18 mouse cellular contexts compared by ENCODE assay signal in the genomic region with DNA sequence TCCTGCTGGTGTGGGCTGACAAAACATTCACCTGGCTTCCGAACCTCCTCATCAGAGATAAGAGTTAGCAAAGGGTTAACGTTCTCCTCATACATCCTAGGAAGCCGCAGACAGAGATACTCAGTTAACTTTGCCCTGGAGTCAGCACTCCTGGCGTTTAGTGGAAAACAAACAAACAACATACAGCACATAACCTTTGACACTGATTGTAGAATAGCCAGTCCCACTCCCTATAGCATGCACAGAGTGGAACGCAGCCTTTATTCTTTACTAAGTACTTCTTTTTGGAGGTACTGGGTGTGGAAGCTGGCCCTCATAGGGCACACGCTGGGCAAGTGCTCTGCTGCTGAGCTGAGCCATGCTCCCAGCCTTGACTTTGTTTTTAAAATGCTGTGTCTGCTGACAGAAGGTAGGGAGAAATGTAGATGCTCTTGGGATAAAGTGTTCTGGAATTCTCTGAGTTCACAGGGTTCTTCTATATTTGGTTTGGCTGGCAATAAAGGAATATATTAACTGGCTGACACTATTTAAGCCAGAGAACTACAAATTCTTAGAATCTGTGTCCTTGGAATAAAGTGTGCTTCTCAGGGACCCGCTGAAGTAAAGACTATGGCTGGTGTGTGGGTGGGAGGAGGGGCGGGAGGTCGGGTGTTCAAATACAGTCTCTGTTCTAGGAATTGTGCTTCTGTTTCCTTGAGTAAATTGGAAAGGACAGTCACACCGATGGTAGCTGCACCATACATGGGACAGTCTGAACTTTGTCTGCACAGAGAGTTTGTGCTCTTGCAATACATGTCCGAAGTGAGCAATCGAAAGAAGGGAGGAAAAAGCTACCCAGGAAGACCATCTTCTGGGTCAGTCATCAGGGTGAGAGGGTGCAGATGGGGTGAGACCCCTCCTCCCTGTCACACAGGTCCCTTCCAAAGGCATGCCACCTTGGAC.
DNase-seq lines count a peak whose midpoint lies in the region; ATAC-seq lines count a peak whose summit lies in the region.
"Had no signal": no experiment of that assay in that cellular context is flagged by ENCODE, and none has a peak within 500 bp of the region (broad histone marks: within the 10 kb centered on the region; RNA-seq: fewer than 3 reads in every experiment).

No protein-coding gene starts in this region.

- H3K4me1 ChIP-seq in forebrain, embryonic 10.5 days: peaks cover 72% of the 10 kb centered on the region
- peaks cover 23% of the 10 kb centered on the region for H3K4me1 ChIP-seq in forebrain, embryonic 15.5 days
- peaks cover 27% of the 10 kb centered on the region for H3K4me1 ChIP-seq in kidney, embryonic 15.5 days
- H3K4me1 ChIP-seq in neural tube, embryonic 15.5 days: peaks cover 34% of the 10 kb centered on the region
- H3K4me1 ChIP-seq in heart, embryonic 11.5 days (ENCODE audit: control insufficient read depth, insufficient read depth, low read length): peaks cover 7% of the 10 kb centered on the region; the same call in 1 of the 2 replicates

- ATAC-seq in forebrain, embryonic 15.5 days (replicated peaks): no peak
- ATAC-seq in kidney, embryonic 15.5 days (replicated peaks; ENCODE audit: low FRiP score): no peak
- no peak for ATAC-seq in neural tube, embryonic 15.5 days (ENCODE audit: low FRiP score)
- ATAC-seq in heart, embryonic 11.5 days (replicated peaks; ENCODE audit: insufficient number of reproducible peaks, low FRiP score, low TSS enrichment): no peak
- ATAC-seq: inflammation-experienced regulatory T-cells, adult 6 months had no signal

- H3K36me3 ChIP-seq in forebrain, embryonic 10.5 days (replicated peaks): no peaks in the 10 kb centered on the region
- H3K36me3 ChIP-seq in forebrain, embryonic 15.5 days: no peaks in the 10 kb centered on the region
- H3K36me3 ChIP-seq in kidney, embryonic 15.5 days: no peaks in the 10 kb centered on the region
- H3K36me3 ChIP-seq in neural tube, embryonic 15.5 days: no peaks in the 10 kb centered on the region
- H3K36me3 ChIP-seq in heart, embryonic 11.5 days (ENCODE audit: control insufficient read depth, insufficient read depth, low read length): no peaks in the 10 kb centered on the region
- H3K36me3 ChIP-seq: heart, embryonic 10.5 days; limb, embryonic 13.5 days had no signal

- WGBS in forebrain, embryonic 10.5 days: 35% methylated on average over 12 of the region's 12 CpGs
- 31% methylated on average over 12 of the region's 12 CpGs for WGBS in forebrain, embryonic 15.5 days
- 43% methylated on average over 12 of the region's 12 CpGs for WGBS in kidney, embryonic 15.5 days
- WGBS in neural tube, embryonic 15.5 days: 41% methylated on average over 12 of the region's 12 CpGs
- WGBS in heart, embryonic 11.5 days (ENCODE audit: insufficient replicate concordance): 31% methylated on average over 12 of the region's 12 CpGs

- H3K27ac ChIP-seq in forebrain, embryonic 10.5 days: peak overlapping the region; percentile 68; the same call in 1 of the 2 replicates
- H3K27ac ChIP-seq in forebrain, embryonic 15.5 days (replicated peaks): no peak overlapping the region
- 0 out of 2 replicates have a peak overlapping the region, but pooled peaks have one; percentile 30 for H3K27ac ChIP-seq in kidney, embryonic 15.5 days
- H3K27ac ChIP-seq in neural tube, embryonic 15.5 days (replicated peaks): peak overlapping the region; percentile 14; the same call in 1 of the 2 replicates
- no peak overlapping the region for H3K27ac ChIP-seq in heart, embryonic 11.5 days (ENCODE audit: low read depth, low read length)
- H3K27ac ChIP-seq: heart, embryonic 10.5 days; limb, embryonic 13.5 days had no signal

- no peaks in the 10 kb centered on the region for H3K9me3 ChIP-seq in forebrain, embryonic 10.5 days
- no peaks in the 10 kb centered on the region for H3K9me3 ChIP-seq in forebrain, embryonic 15.5 days
- H3K9me3 ChIP-seq in kidney, embryonic 15.5 days (replicated peaks): no peaks in the 10 kb centered on the region
- no peaks in the 10 kb centered on the region for H3K9me3 ChIP-seq in neural tube, embryonic 15.5 days (replicated peaks)
- H3K9me3 ChIP-seq in heart, embryonic 11.5 days (replicated peaks; ENCODE audit: control insufficient read depth, low read length): no peaks in the 10 kb centered on the region
- H3K9me3 ChIP-seq: heart, embryonic 10.5 days; limb, embryonic 13.5 days; megakaryocyte, embryonic 14.5 days had no signal

- no peaks in the 10 kb centered on the region for H3K27me3 ChIP-seq in forebrain, embryonic 10.5 days (ENCODE audit: poor library complexity, severe bottlenecking)
- no peaks in the 10 kb centered on the region for H3K27me3 ChIP-seq in forebrain, embryonic 15.5 days
- H3K27me3 ChIP-seq in kidney, embryonic 15.5 days: no peaks in the 10 kb centered on the region
- no peaks in the 10 kb centered on the region for H3K27me3 ChIP-seq in neural tube, embryonic 15.5 days (replicated peaks)
- no peaks in the 10 kb centered on the region for H3K27me3 ChIP-seq in heart, embryonic 11.5 days (ENCODE audit: control insufficient read depth, insufficient read depth, low read length)
- H3K27me3 ChIP-seq: limb, embryonic 13.5 days; megakaryocyte, embryonic 14.5 days had no signal

- DNase-seq in forebrain, embryonic 10.5 days (ENCODE audit: extremely low spot score, low spot score): no peak
- no peak for DNase-seq in kidney, postnatal 10 days
- DNase-seq in neural tube, embryonic 10.5 days (ENCODE audit: extremely low spot score, low spot score): no peak
- DNase-seq in Muller cell, postnatal 12 days (ENCODE audit: inconsistent ontology term): no peak
- DNase-seq: adrenal gland, postnatal 25 days; cerebellum, postnatal 10 days; embryo, embryonic 11 days; gastrocnemius, postnatal 36 days; lung, postnatal 10 days; right cerebral cortex, postnatal 25 days had no signal

- no peak overlapping the region for H3K4me3 ChIP-seq in forebrain, embryonic 10.5 days
- no peak overlapping the region for H3K4me3 ChIP-seq in forebrain, embryonic 15.5 days
- no peak overlapping the region for H3K4me3 ChIP-seq in kidney, embryonic 15.5 days (replicated peaks)
- H3K4me3 ChIP-seq in neural tube, embryonic 15.5 days (replicated peaks): no peak overlapping the region
- H3K4me3 ChIP-seq in heart, embryonic 11.5 days (ENCODE audit: low read depth, low read length): no peak overlapping the region
- H3K4me3 ChIP-seq: heart, embryonic 10.5 days; limb, embryonic 13.5 days had no signal

- H3K9ac ChIP-seq in forebrain, embryonic 15.5 days (replicated peaks): no peak overlapping the region
- no peak overlapping the region for H3K9ac ChIP-seq in kidney, embryonic 15.5 days
- H3K9ac ChIP-seq in neural tube, embryonic 15.5 days (replicated peaks): no peak overlapping the region
- H3K9ac ChIP-seq in heart, embryonic 11.5 days (ENCODE audit: low read depth, low read length): no peak overlapping the region
- H3K9ac ChIP-seq: limb, embryonic 13.5 days had no signal

- no peak overlapping the region for H3K4me2 ChIP-seq in forebrain, embryonic 15.5 days (replicated peaks)
- H3K4me2 ChIP-seq in kidney, embryonic 15.5 days: no peak overlapping the region
- H3K4me2 ChIP-seq in neural tube, embryonic 15.5 days: no peak overlapping the region
- no peak overlapping the region for H3K4me2 ChIP-seq in heart, embryonic 11.5 days
- H3K4me2 ChIP-seq: limb, embryonic 13.5 days had no signal

Comparison
In these comparisons a context has a peak if more than half of its experiments do, and no peak if none do; other contexts are left out.
1. H3K27ac ChIP-seq: peak in forebrain, embryonic 10.5 days (single experiment), kidney, embryonic 15.5 days (single experiment) and neural tube, embryonic 15.5 days (single experiment); none in forebrain, embryonic 15.5 days (single experiment) and heart, embryonic 11.5 days (single experiment).